Mouse (Mus musculus) liver, embryonic 14.5 days (tissue): ENCODE results near the gene Idnk.

Experiments
- CTCF ChIP-seq: IDR thresholded peaks from 2 replicates; pipeline ENCODE4 v1.5.1; 2016; ENCODE audit warnings: antibody characterized with exemption, low read depth, control low read depth
- EP300 ChIP-seq: IDR thresholded peaks from 2 replicates; pipeline ENCODE4 v1.6.1; 2016; ENCODE audit warnings: antibody characterized with exemption, low read depth

DNA sequence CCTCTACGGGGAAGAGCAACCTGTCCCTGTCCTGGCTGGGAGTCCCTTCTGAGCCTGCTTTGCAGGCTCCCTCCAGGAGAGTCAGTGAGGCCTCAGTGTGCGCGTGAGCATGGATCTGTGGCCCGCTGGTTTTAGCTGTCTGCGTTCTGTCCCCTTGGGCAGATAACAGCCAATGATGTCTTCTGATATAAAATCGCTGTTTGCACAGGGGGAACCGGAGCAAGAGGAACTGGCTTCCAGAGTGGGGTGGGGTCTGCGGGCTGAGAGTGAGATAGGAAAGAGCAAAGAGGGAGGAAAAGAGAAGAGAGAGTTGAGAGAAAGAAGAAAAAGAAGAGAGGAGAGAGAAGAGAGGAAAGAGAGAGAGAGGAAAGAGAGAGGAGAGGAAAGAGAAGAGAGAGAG, 413 bp upstream of the Idnk start:
- no peak for TF ChIP-seq CTCF
- no peak for TF ChIP-seq EP300
